Mouse (Mus musculus): Measurements from ENCODE around the gene Arhgap27. TPM values are rescaled to one million over a fixed set of nuclear protein-coding genes. Genes with fewer than 3 reads are reported as not detected.
A peak's percentile ranks its signal among the peaks of the same experiment; 100 is the strongest.
"Not testable (repeated sequence)": the region's sequence is repeated elsewhere in the genome, so short reads cannot be mapped to it uniquely, and the experiment has no call there.

Gene Arhgap27
- polyA plus RNA-seq (2012; rRNA removed) = 11.8 and 13.2 TPM in 2 replicates

DNA sequence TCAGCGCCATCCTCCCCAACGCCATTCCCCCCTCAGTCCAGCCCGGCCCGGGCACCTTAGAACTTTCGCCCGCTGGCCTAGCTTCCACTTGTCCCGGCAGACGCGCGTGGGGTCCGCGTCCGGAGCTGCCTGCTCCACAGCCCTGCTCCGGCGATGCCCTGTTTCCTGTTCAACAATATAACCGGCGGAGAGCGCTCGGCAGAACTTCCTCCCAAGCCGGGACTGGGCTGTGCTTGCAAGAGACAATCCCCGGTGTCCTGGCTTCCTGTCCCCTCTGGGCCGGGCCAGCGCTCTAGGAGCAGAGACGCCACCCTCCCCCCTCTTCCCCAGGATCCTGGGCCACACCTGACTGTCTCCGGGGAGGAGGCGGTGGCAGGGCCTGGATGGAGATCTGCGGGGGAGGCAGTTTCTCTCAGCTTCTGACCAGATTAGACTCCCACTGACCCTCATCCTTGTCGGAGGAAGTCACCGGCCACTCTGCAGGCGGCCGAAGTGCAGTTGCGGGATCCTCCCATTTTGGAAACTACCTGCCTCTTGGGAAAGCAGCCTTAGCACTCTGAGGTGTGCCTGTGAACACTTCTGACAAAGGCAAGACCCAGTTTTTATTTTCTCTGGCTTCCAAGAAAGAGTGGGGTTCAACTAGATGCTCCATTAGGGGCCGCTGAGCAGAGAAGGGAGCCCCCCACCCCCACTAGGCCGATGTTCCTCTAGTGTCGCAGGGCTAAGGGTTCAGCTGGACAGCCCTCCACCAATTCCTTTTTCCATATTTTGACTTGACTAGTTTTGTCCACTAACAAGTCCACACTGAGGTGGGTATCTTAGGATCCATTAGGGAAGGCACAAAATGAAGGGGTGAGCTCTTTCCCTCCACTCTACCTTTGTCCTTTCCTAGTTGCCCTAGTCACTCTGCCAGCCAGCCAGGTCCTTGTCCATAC lies at the start of gene Arhgap27:
Gene Arhgap27, minus strand, starts transcription at position 479 of the 935 bp plus-strand sequence.
- Histone ChIP-seq H3K4me3 (ENCODE audit: insufficient read depth, low read length) (peak within 1 kb of the TSS; percentile 53), H3K27ac (ENCODE audit: insufficient read depth, low read length) (peak within 1 kb of the TSS; percentile 49), H3K4me1 (ENCODE audit: control insufficient read depth, insufficient read depth, low read length) (no peaks in the 10 kb centered on the region; the same call in 1 of the 2 replicates)
- TF ChIP-seq CTCF (IDR thresholded peaks at IDR 0.05; ENCODE audit: extremely low read depth, insufficient read depth, low read length) (no peak), POLR2A (IDR thresholded peaks at IDR 0.05; ENCODE audit: extremely low read depth, insufficient read depth, low read length) (no peak)

DNA sequence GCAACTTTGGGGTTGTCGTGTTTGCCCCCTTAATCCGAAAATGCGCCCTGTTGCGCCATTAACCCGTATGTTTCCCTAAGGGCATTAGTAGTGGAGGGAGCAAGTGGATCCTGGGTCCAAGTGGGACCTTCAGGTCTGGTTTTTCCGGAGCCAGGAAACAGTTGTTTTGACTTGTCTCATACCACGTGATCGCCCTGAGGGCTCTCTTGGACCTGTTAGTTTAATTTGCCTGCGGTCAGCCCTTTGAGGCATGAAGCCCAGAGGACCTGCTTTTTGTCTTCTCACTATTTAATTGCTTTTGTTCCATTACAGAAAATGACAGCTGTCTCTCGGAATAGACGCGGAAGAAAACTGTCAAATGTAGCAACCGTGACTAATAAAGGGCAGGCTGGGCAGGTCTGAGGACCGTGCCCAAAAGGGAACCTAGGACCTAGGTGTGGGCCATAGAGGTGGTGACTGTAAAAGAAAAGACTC lies 49.5 kb upstream of the Arhgap27 start:
- H3K27ac ChIP-seq (ENCODE audit: insufficient read depth, low read length) = peak overlapping the region; percentile 5; the same call in 1 of the 2 replicates
- H3K4me1 ChIP-seq (ENCODE audit: control insufficient read depth, insufficient read depth, low read length) = peaks cover 5% of the 10 kb centered on the region; the same call in 1 of the 2 replicates
- H3K4me3 ChIP-seq (ENCODE audit: insufficient read depth, low read length) = peak overlapping the region; percentile 77
- TF ChIP-seq POLR2A (IDR thresholded peaks at IDR 0.05; ENCODE audit: extremely low read depth, insufficient read depth, low read length) (no peak), CTCF (IDR thresholded peaks at IDR 0.05; ENCODE audit: extremely low read depth, insufficient read depth, low read length) (no peak)

DNA sequence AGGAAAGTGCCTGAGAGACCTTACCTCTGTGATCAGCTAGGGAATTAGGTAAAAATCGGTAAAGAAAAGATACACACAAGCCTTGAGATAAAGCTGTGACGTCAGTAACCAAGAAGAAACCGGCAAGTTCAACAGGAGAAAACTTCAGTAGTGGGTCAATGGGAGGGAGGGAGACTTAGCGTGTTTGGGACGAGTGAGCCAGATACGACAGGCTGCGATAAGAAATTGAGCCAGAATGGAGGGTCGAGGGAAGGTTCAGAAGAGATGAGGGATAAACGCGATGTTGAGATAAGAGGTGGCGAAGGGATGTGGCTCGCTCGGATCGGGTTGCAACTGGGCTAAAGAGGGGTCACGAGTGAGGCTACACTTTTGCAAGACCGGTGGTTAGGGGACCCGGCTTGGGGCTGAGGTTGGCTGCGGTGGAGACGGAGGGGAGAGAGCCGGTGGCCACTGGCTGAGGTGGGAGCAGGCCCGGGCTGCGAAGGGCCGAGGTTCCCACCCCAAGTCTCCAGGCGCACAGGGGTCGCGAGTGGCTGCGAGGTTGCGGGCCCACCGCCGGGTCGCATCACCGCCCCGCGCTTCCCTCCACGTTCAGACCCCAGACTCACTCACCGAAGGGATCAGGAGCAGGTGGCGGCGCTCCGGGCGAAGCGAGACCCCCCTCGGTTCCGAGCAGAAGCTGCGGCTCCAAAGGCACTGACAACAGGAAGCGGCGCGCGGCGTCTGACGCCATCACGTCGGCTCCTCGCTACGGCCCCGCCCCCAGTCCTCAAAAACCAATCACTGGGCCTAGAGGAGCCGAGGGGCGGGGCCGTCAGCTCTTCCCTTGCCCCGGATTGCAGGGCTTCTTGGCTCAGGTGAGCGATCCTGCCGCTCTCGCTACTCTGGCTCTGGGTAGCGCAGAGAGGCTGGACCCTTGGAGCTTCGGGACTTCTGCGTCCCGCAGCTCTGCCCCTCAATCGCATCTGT lies 48.8 kb upstream of the Arhgap27 start, which contains the start of gene Plekhm1:
Gene Plekhm1, minus strand, starts transcription at position 707 of the 969 bp plus-strand sequence.
- TF ChIP-seq POLR2A (IDR thresholded peaks at IDR 0.05; ENCODE audit: extremely low read depth, insufficient read depth, low read length) (peak; percentile 82), CTCF (IDR thresholded peaks at IDR 0.05; ENCODE audit: extremely low read depth, insufficient read depth, low read length) (no peak)
- Histone ChIP-seq H3K4me3 (ENCODE audit: insufficient read depth, low read length) (peak within 1 kb of the TSS; percentile 77), H3K4me1 (ENCODE audit: control insufficient read depth, insufficient read depth, low read length) (peaks cover 5% of the 10 kb centered on the region; the same call in 1 of the 2 replicates)

GRCm38 (mm10) chr11:103411301-103411700 lies 47.8 kb upstream of the Arhgap27 start:
- no peak overlapping the region for H3K27ac ChIP-seq (ENCODE audit: insufficient read depth, low read length)
- no peak overlapping the region for H3K4me3 ChIP-seq (ENCODE audit: insufficient read depth, low read length)
- peaks cover 5% of the 10 kb centered on the region; the same call in 1 of the 2 replicates for H3K4me1 ChIP-seq (ENCODE audit: control insufficient read depth, insufficient read depth, low read length)
- TF ChIP-seq CTCF (IDR thresholded peaks at IDR 0.05; ENCODE audit: extremely low read depth, insufficient read depth, low read length) (no peak), POLR2A (IDR thresholded peaks at IDR 0.05; ENCODE audit: extremely low read depth, insufficient read depth, low read length) (no peak)

More for the DNA sequence above, 48.8 kb upstream of the Arhgap27 start, which contains the start of gene Plekhm1:
- H3K27ac ChIP-seq (ENCODE audit: insufficient read depth, low read length) = peak within 1 kb of the TSS; percentile 43

DNA sequence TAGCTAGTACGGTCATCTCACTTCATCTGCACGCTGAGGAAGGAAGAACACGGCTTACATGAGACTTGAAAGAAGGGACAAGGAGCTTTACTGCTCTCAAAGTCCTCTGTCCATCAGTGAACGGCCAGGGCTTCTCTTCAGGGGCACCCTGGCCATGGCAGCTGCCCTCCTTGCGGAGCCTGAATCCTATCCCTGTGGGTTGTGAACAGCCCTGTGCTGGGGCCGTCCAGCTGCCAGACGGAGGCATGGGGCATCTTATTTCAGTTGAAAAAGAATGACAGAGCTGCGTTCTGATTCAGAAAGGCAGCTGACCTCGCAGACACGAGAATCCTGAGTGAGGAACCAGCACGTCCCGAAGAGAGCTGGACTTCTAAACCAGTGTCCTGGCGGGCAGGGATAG lies 45.4 kb upstream of the Arhgap27 start:
- TF ChIP-seq POLR2A (IDR thresholded peaks at IDR 0.05; ENCODE audit: extremely low read depth, insufficient read depth, low read length) (no peak), CTCF (IDR thresholded peaks at IDR 0.05; ENCODE audit: extremely low read depth, insufficient read depth, low read length) (no peak)
- H3K4me3 ChIP-seq (ENCODE audit: insufficient read depth, low read length) = no peak overlapping the region
- H3K27ac ChIP-seq (ENCODE audit: insufficient read depth, low read length) = no peak overlapping the region
- peaks cover 5% of the 10 kb centered on the region; the same call in 1 of the 2 replicates for H3K4me1 ChIP-seq (ENCODE audit: control insufficient read depth, insufficient read depth, low read length)

DNA sequence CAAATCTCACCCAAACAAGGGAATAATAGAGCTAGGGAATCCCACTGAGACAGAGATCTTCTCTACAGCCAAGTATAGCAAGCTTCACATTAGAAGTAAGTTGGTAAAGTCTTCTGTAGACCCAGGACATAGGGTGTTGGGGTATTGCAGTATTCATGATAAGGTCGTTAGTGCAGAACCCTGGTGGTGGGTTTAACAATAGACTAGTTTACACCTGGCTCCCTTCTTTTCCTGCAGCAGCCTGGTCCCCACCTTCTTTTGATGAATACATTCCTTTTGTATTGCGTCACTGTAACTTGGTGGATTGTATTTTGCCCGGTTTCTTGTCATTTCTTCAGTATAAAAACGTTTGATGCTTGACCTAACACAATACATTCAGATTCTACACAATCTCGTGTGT lies 43.6 kb upstream of the Arhgap27 start:
- H3K4me1 ChIP-seq (ENCODE audit: control insufficient read depth, insufficient read depth, low read length); H3K4me3 ChIP-seq (ENCODE audit: insufficient read depth, low read length); H3K27ac ChIP-seq (ENCODE audit: insufficient read depth, low read length): not testable (repeated sequence)

GRCm38 (mm10) chr11:103406551-103406950 lies 43.1 kb upstream of the Arhgap27 start:
- Histone ChIP-seq H3K4me3 (ENCODE audit: insufficient read depth, low read length) (no peak overlapping the region), H3K4me1 (ENCODE audit: control insufficient read depth, insufficient read depth, low read length) (peaks cover 8% of the 10 kb centered on the region), H3K27ac (ENCODE audit: insufficient read depth, low read length) (no peak overlapping the region)
- TF ChIP-seq CTCF (IDR thresholded peaks at IDR 0.05; ENCODE audit: extremely low read depth, insufficient read depth, low read length) (no peak), POLR2A (IDR thresholded peaks at IDR 0.05; ENCODE audit: extremely low read depth, insufficient read depth, low read length) (no peak)

DNA sequence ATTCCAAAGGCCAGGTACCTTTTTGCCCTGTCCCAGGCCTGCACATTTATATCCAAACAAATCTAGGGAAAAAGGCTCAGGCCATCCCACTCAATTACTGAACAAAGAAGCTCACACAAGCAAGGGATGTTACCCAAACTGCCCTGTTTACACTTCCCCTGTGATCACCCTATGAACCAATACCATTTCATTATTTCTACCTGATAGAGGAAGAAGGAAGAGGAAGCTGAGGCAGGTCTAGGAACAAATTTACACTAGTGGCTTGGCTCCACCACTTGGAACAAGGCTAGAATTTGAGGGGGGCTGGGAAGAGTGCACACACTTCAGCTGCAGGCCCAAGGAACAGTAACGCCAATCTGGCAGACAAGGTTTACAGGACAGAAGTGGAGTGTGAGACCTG lies 42.3 kb upstream of the Arhgap27 start:
- Histone ChIP-seq H3K4me1 (ENCODE audit: control insufficient read depth, insufficient read depth, low read length) (peaks cover 4% of the 10 kb centered on the region), H3K27ac (ENCODE audit: insufficient read depth, low read length) (no peak overlapping the region), H3K4me3 (ENCODE audit: insufficient read depth, low read length) (no peak overlapping the region)
- TF ChIP-seq CTCF (IDR thresholded peaks at IDR 0.05; ENCODE audit: extremely low read depth, insufficient read depth, low read length) (no peak), POLR2A (IDR thresholded peaks at IDR 0.05; ENCODE audit: extremely low read depth, insufficient read depth, low read length) (no peak)

- TF ChIP-seq CTCF (IDR thresholded peaks at IDR 0.05; ENCODE audit: extremely low read depth, insufficient read depth, low read length) = no peak
- no peak overlapping the region for H3K27ac ChIP-seq (ENCODE audit: insufficient read depth, low read length)
- H3K4me1 ChIP-seq (ENCODE audit: control insufficient read depth, insufficient read depth, low read length) = peaks cover 3% of the 10 kb centered on the region
These were observed 41.1 kb upstream of the Arhgap27 start for GRCm38 (mm10) chr11:103404618-103405017.

More at GRCm38 (mm10) chr11:103404618-103405017, 41.1 kb upstream of the Arhgap27 start:
- no peak overlapping the region for H3K4me3 ChIP-seq (ENCODE audit: insufficient read depth, low read length)
